Mouse (Mus musculus): ENCODE measurements around the gene Gm21885.
A peak's percentile ranks its signal among the peaks of the same experiment; 100 is the strongest.
"Not testable (repeated sequence)": the region's sequence is repeated elsewhere in the genome, so short reads cannot be mapped to it uniquely, and the experiment has no call there.

The Gm21885 gene

GRCm38 (mm10) chr11:94281199-94282181, at the start of gene Gm21885:
Gm21885 (plus strand) TSS chr11:94281873.
- no peak for DNase-seq (ENCODE audit: low spot score)

GRCm38 (mm10) chr11:94233405-94233804, 48.3 kb upstream of the Gm21885 start:
- no peak for DNase-seq (ENCODE audit: low spot score)

GRCm38 (mm10) chr11:94234380-94234779, 47.3 kb upstream of the Gm21885 start:
- DNase-seq (ENCODE audit: low spot score), result no peak

- DNase-seq (ENCODE audit: low spot score), result no peak
These were observed 46.8 kb upstream of the Gm21885 start for GRCm38 (mm10) chr11:94234857-94235256.

- DNase-seq (ENCODE audit: low spot score), result peak; percentile 95
These were observed 45.6 kb upstream of the Gm21885 start for GRCm38 (mm10) chr11:94236074-94236473.

GRCm38 (mm10) chr11:94238786-94239185, 42.9 kb upstream of the Gm21885 start:
- DNase-seq (ENCODE audit: low spot score), result no peak

- DNase-seq (ENCODE audit: low spot score), result peak; percentile 38
These were observed 42.0 kb upstream of the Gm21885 start for GRCm38 (mm10) chr11:94239706-94240105.

- peak; percentile 54 for DNase-seq (ENCODE audit: low spot score)
These were observed 38.8 kb upstream of the Gm21885 start for GRCm38 (mm10) chr11:94242760-94243421.

- peak; percentile 46 for DNase-seq (ENCODE audit: low spot score)
These were observed 38.1 kb upstream of the Gm21885 start for GRCm38 (mm10) chr11:94243422-94244180.

GRCm38 (mm10) chr11:94244385-94244784, 37.3 kb upstream of the Gm21885 start:
- DNase-seq (ENCODE audit: low spot score), result peak; percentile 58

- DNase-seq (ENCODE audit: low spot score), result peak; percentile 68
These were observed 35.5 kb upstream of the Gm21885 start, which contains the start of gene Wfikkn2 for GRCm38 (mm10) chr11:94245955-94246788. Wfikkn2 (minus strand) TSS chr11:94246005.

- DNase-seq (ENCODE audit: low spot score), result no peak
These were observed 34.9 kb upstream of the Gm21885 start for GRCm38 (mm10) chr11:94246789-94247061.

- DNase-seq (ENCODE audit: low spot score), result no peak
These were observed 28.5 kb upstream of the Gm21885 start for GRCm38 (mm10) chr11:94253156-94253555.

GRCm38 (mm10) chr11:94253691-94254090, 28.0 kb upstream of the Gm21885 start:
- no peak for DNase-seq (ENCODE audit: low spot score)

GRCm38 (mm10) chr11:94255733-94256132, 25.9 kb upstream of the Gm21885 start:
- no peak for DNase-seq (ENCODE audit: low spot score)

- no peak for DNase-seq (ENCODE audit: low spot score)
These were observed 23.7 kb upstream of the Gm21885 start for GRCm38 (mm10) chr11:94257987-94258386.

- no peak for DNase-seq (ENCODE audit: low spot score)
These were observed 21.9 kb upstream of the Gm21885 start for GRCm38 (mm10) chr11:94259814-94260213.

- DNase-seq (ENCODE audit: low spot score), result no peak
These were observed 19.9 kb upstream of the Gm21885 start for GRCm38 (mm10) chr11:94261585-94262370.

- peak; percentile 79 for DNase-seq (ENCODE audit: low spot score)
These were observed 16.4 kb upstream of the Gm21885 start for GRCm38 (mm10) chr11:94265134-94265785.

GRCm38 (mm10) chr11:94266155-94266554, 15.5 kb upstream of the Gm21885 start:
- DNase-seq (ENCODE audit: low spot score), result not testable (repeated sequence)
